In genomic region chr6:101325842-101326639, GRCm38 (mm10) we compare ENCODE assay signal across 27 mouse cellular contexts. TPM values are rescaled to one million over a fixed set of nuclear protein-coding genes. Genes with fewer than 3 reads are reported as not detected.
DNase-seq lines count a peak whose midpoint lies in the region; TF ChIP-seq lines count a peak whose summit lies in the region.
"Had no signal": no experiment of that assay in that cellular context is flagged by ENCODE, and none has a peak within 500 bp of the region (broad histone marks: within the 10 kb centered on the region; RNA-seq: fewer than 3 reads in every experiment).

No protein-coding gene starts in this region.

- no peak for DNase-seq in heart, embryonic 10.5 days (ENCODE audit: low spot score)
- DNase-seq in heart, adult 8-10 months (ENCODE audit: low spot score) = no peak
- DNase-seq in kidney, adult 11 months = peak; percentile 35
- DNase-seq in kidney, postnatal 14 days = no peak
- DNase-seq in left cerebral cortex, adult 2 months (ENCODE audit: extremely low spot score in 1 of 2, low spot score in 2 of 2) = no peak
- DNase-seq in left cerebral cortex, postnatal 36 days (ENCODE audit: low spot score in 2 of 2) = no peak
- DNase-seq in yolk sac, embryonic 10.5 days (ENCODE audit: low spot score) = peak; percentile 30
- DNase-seq: adrenal gland, adult 8-10 months; cerebellum, adult 18-20 months; cerebellum, postnatal 14 days; liver, embryonic 13.5 days; lung, embryonic 14.5 days; right cerebral cortex, adult 18-20 months; right cerebral cortex, postnatal 4 days; thymus, postnatal 36 days had no signal

- H3K4me1 ChIP-seq in heart, embryonic 10.5 days = peaks cover 50% of the 10 kb centered on the region
- H3K4me1 ChIP-seq: forebrain, embryonic 12.5 days; hindbrain, embryonic 15.5 days had no signal

- no peaks in the 10 kb centered on the region for H3K9me3 ChIP-seq in heart, embryonic 10.5 days
- H3K9me3 ChIP-seq: embryonic facial prominence, embryonic 12.5 days; forebrain, embryonic 12.5 days; hindbrain, embryonic 15.5 days; limb, embryonic 13.5 days; liver, embryonic 13.5 days; midbrain, embryonic 12.5 days; neural tube, embryonic 15.5 days; stomach, embryonic 15.5 days had no signal

- no peak for TF ChIP-seq CTCF in left cerebral cortex, adult 2 months (IDR thresholded peaks at IDR 0.05)

- no peak overlapping the region for H3K4me3 ChIP-seq in heart, embryonic 10.5 days
- H3K4me3 ChIP-seq in left cerebral cortex, adult 2 months = no peak overlapping the region
- H3K4me3 ChIP-seq: embryonic facial prominence, embryonic 12.5 days; erythroblast, embryonic 14.5 days; forebrain, embryonic 12.5 days; hindbrain, embryonic 15.5 days; layer of hippocampus, adult 2 months; limb, embryonic 13.5 days; liver, embryonic 13.5 days; midbrain, embryonic 12.5 days; neural tube, embryonic 15.5 days; stomach, embryonic 15.5 days had no signal

- intact Hi-C loops in left cerebral cortex, adult 2 months (cut with DNase I) = no loop called here
- intact Hi-C loops in left cerebral cortex, postnatal 36 days (cut with DNase I) = no loop called here

- peak overlapping the region; percentile 4; the same call in 1 of the 2 replicates for H3K27ac ChIP-seq in heart, embryonic 10.5 days
- peak overlapping the region; percentile 59 for H3K27ac ChIP-seq in left cerebral cortex, adult 2 months
- H3K27ac ChIP-seq: embryonic facial prominence, embryonic 12.5 days; forebrain, embryonic 12.5 days; hindbrain, embryonic 15.5 days; layer of hippocampus, adult 2 months; limb, embryonic 13.5 days; liver, embryonic 13.5 days; midbrain, embryonic 12.5 days; neural tube, embryonic 15.5 days; stomach, embryonic 15.5 days had no signal

- WGBS in heart, embryonic 10.5 days = 86% methylated on average over 3 of the region's 3 CpGs

- H3K27me3 ChIP-seq in heart, embryonic 10.5 days (ENCODE audit: insufficient read depth, poor library complexity, severe bottlenecking) = no peaks in the 10 kb centered on the region
- H3K27me3 ChIP-seq: embryonic facial prominence, embryonic 12.5 days; forebrain, embryonic 12.5 days; hindbrain, embryonic 15.5 days; limb, embryonic 13.5 days; liver, embryonic 13.5 days; midbrain, embryonic 12.5 days; neural tube, embryonic 15.5 days; stomach, embryonic 15.5 days had no signal

- no peaks in the 10 kb centered on the region for H3K36me3 ChIP-seq in heart, embryonic 10.5 days
- H3K36me3 ChIP-seq: embryonic facial prominence, embryonic 12.5 days; forebrain, embryonic 12.5 days; hindbrain, embryonic 15.5 days; limb, embryonic 13.5 days; liver, embryonic 13.5 days; midbrain, embryonic 12.5 days; neural tube, embryonic 15.5 days; stomach, embryonic 15.5 days had no signal

RNA-seq across cellular contexts. Expression of gene Pdzrn3, which starts 51.7 kb away (rescaled TPM):
- polyA plus RNA-seq in heart, embryonic 10.5 days (2016; fragmentation: Nextera tagmentation; extraction: Ambion mirVana) = 8.9 and 9.0 TPM in 2 replicates
- 10 to 100 TPM; 25.9 to 30.4 (median 28.3) TPM for total RNA-seq in heart, adult 8-10 months (2022)
- 10 to 100 TPM; 47.9 to 50.8 TPM for total RNA-seq in left cerebral cortex, adult 2 months (2021)
- total RNA-seq in left cerebral cortex, postnatal 36 days (2021) = 10 to 100 TPM; 45.1 to 50.9 TPM
- total RNA-seq: hematopoietic stem cell, adult 5-6 weeks; megakaryocyte, adult 5-6 weeks had no signal
- polyA plus RNA-seq: activated CD4-positive, CD25-positive, alpha-beta regulatory T cell, adult 4 months; erythroblast, embryonic 14.5 days had no signal

Comparison
In these comparisons a context has a peak if more than half of its experiments do, and no peak if none do; other contexts are left out.
1. DNase-seq: peak in kidney, adult 11 months (single experiment) and yolk sac, embryonic 10.5 days (single experiment); none in heart, embryonic 10.5 days (single experiment), heart, adult 8-10 months (single experiment), kidney, postnatal 14 days (single experiment), left cerebral cortex, adult 2 months (0 of 2) and left cerebral cortex, postnatal 36 days (0 of 2).